8 mouse cellular contexts compared by ENCODE assay signal in the genomic region with DNA sequence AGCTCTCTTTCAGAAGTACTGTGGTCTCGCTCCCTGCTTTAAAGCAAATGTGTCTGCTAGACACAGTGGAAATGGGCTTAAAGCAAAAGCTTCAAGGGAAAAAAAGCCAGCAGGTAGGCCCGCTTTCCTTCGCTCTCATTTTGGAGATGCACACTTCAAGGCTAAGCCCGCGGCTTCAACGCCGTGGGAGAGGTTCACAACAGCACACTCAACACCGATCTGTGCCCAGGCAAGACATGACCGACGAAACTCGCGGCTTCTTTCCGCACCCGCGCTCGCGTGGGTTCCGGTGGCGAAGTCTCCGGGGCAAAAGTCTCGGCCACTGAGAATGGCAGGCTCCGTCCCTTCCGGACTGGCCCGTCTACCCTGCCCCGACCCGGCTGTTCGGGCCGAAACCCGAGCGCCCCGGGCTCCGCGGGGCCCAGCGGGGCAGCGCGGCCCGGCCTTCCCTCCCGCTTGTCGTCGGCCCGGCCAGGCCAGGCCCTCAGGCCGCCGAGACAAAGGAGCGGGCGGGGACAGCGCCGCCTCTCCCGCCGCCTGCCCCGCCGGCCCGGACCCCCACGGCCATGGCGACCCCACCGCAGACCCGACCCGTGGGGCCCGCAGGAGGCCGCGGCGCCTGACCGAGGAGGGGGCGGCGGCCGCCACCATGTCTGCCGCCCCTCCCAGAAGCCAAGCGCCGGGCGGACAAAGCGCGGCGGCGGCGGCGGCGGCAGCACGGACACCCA. TPM values are rescaled to one million over a fixed set of nuclear protein-coding genes. Genes with fewer than 3 reads are reported as not detected.
DNase-seq lines count a peak whose midpoint lies in the region; ATAC-seq and TF ChIP-seq lines count a peak whose summit lies in the region.

No protein-coding gene starts in this region.

- no peak for TF ChIP-seq CTCF in spleen, adult 2 months (IDR thresholded peaks at IDR 0.05; ENCODE audit: extremely low read depth, insufficient read depth, insufficient read length, insufficient replicate concordance)

- H3K27me3 ChIP-seq in intestine, embryonic 14.5 days (replicated peaks; ENCODE audit: control insufficient read depth, insufficient read depth, low read length): no peaks in the 10 kb centered on the region
- no peaks in the 10 kb centered on the region for H3K27me3 ChIP-seq in limb, embryonic 13.5 days
- H3K27me3 ChIP-seq in midbrain, embryonic 13.5 days: no peaks in the 10 kb centered on the region
- H3K27me3 ChIP-seq in spleen, adult 2 months (ENCODE audit: control insufficient read depth, insufficient read depth, low read length): no peaks in the 10 kb centered on the region

- peak; percentile 53 for DNase-seq in embryo, embryonic 10 days (ENCODE audit: low spot score)
- DNase-seq in embryo, embryonic 9.5 days (ENCODE audit: extremely low spot score): no peak
- DNase-seq in cerebellum, adult 8-10 months: peak; percentile 44
- DNase-seq in frontal cortex, postnatal 36 days (ENCODE audit: low spot score in 2 of 2): peak; percentile 31 to 43
- DNase-seq in intestine, embryonic 14.5 days (ENCODE audit: low spot score): peak; percentile 80
- peak; percentile 29 to 48 for DNase-seq in spleen, adult 2 months (ENCODE audit: low read depth in 1 of 2, low spot score in 2 of 2)

- H3K36me3 ChIP-seq in intestine, embryonic 14.5 days (ENCODE audit: control insufficient read depth, insufficient read depth, low read length): peaks cover 2% of the 10 kb centered on the region; the same call in 1 of the 2 replicates
- peaks cover 19% of the 10 kb centered on the region for H3K36me3 ChIP-seq in limb, embryonic 13.5 days
- peaks cover 8% of the 10 kb centered on the region for H3K36me3 ChIP-seq in midbrain, embryonic 13.5 days
- H3K36me3 ChIP-seq in spleen, adult 2 months (ENCODE audit: control insufficient read depth, insufficient read depth, low read length): no peaks in the 10 kb centered on the region; the same call in 1 of the 2 replicates

- under 1% methylated on average over 75 of the region's 77 CpGs for WGBS in intestine, embryonic 14.5 days
- WGBS in limb, embryonic 13.5 days: under 1% methylated on average over 57 of the region's 77 CpGs
- under 1% methylated on average over 71 of the region's 77 CpGs for WGBS in midbrain, embryonic 13.5 days
- under 1% methylated on average over 73 of the region's 77 CpGs for WGBS in spleen, adult 2 months

- no peak for TF ChIP-seq POLR2A in spleen, adult 2 months (IDR thresholded peaks at IDR 0.05; ENCODE audit: low read depth, low read length)

- peak overlapping the region; percentile 93 for H3K4me2 ChIP-seq in intestine, embryonic 14.5 days (ENCODE audit: low read length)
- H3K4me2 ChIP-seq in limb, embryonic 13.5 days (replicated peaks): peak overlapping the region; percentile 77
- peak overlapping the region; percentile 86 for H3K4me2 ChIP-seq in midbrain, embryonic 13.5 days (replicated peaks)

- H3K9me3 ChIP-seq in intestine, embryonic 14.5 days (ENCODE audit: control insufficient read depth, low read length): no peaks in the 10 kb centered on the region
- peaks cover 4% of the 10 kb centered on the region; the same call in 1 of the 2 replicates for H3K9me3 ChIP-seq in limb, embryonic 13.5 days
- H3K9me3 ChIP-seq in midbrain, embryonic 13.5 days: no peaks in the 10 kb centered on the region

- peak overlapping the region; percentile 96 for H3K4me3 ChIP-seq in intestine, embryonic 14.5 days (ENCODE audit: low read depth, low read length)
- peak overlapping the region; percentile 93 for H3K4me3 ChIP-seq in limb, embryonic 13.5 days
- peak overlapping the region; percentile 89 for H3K4me3 ChIP-seq in midbrain, embryonic 13.5 days (replicated peaks)
- H3K4me3 ChIP-seq in spleen, adult 2 months (ENCODE audit: extremely low read depth, insufficient read depth, insufficient read length): peak overlapping the region; percentile 78

- peak overlapping the region; percentile 98 for H3K9ac ChIP-seq in intestine, embryonic 14.5 days (ENCODE audit: low read length)
- peak overlapping the region; percentile 100 for H3K9ac ChIP-seq in limb, embryonic 13.5 days
- H3K9ac ChIP-seq in midbrain, embryonic 13.5 days (replicated peaks): peak overlapping the region; percentile 97

- H3K4me1 ChIP-seq in intestine, embryonic 14.5 days (replicated peaks; ENCODE audit: control insufficient read depth, insufficient read depth, low read length): peaks cover 18% of the 10 kb centered on the region
- peaks cover 29% of the 10 kb centered on the region for H3K4me1 ChIP-seq in limb, embryonic 13.5 days
- peaks cover 47% of the 10 kb centered on the region for H3K4me1 ChIP-seq in midbrain, embryonic 13.5 days (replicated peaks)
- H3K4me1 ChIP-seq in spleen, adult 2 months (ENCODE audit: control insufficient read depth, insufficient read depth, insufficient read length): peaks cover 2% of the 10 kb centered on the region; the same call in 1 of the 2 replicates

- peak overlapping the region; percentile 100 for H3K27ac ChIP-seq in intestine, embryonic 14.5 days (ENCODE audit: low read depth)
- peak overlapping the region; percentile 100 for H3K27ac ChIP-seq in limb, embryonic 13.5 days
- peak overlapping the region; percentile 100 for H3K27ac ChIP-seq in midbrain, embryonic 13.5 days
- peak overlapping the region; percentile 100 for H3K27ac ChIP-seq in spleen, adult 2 months (ENCODE audit: insufficient read depth, low read length)

- peak; percentile 67 for ATAC-seq in intestine, embryonic 14.5 days (replicated peaks; ENCODE audit: low FRiP score, low TSS enrichment, low read depth)
- ATAC-seq in limb, embryonic 13.5 days (ENCODE audit: low FRiP score, low read depth): peak; percentile 55
- peak; percentile 78 for ATAC-seq in midbrain, embryonic 13.5 days

RNA-seq across cellular contexts. Expression of gene Gabpb1, which starts 1.5 kb away (rescaled TPM):
- polyA plus RNA-seq in intestine, embryonic 14.5 days (2014; fragmentation: Nextera tagmentation; extraction: Ambion mirVana): 46.5 and 47.2 TPM in 2 replicates
- 68.2 and 69.6 TPM in 2 replicates for polyA plus RNA-seq in limb, embryonic 13.5 days (2015; fragmentation: Nextera tagmentation; extraction: Ambion mirVana)
- 60.7 and 62.1 TPM in 2 replicates for polyA plus RNA-seq in midbrain, embryonic 13.5 days (2015; fragmentation: Nextera tagmentation; extraction: Ambion mirVana)
- polyA plus RNA-seq in spleen, adult 2 months (2012; rRNA removed): 7.4 and 8.4 TPM in 2 replicates

RNA-seq across cellular contexts. Expression of gene Usp8, which starts 32.5 kb away (rescaled TPM):
- polyA plus RNA-seq in intestine, embryonic 14.5 days (2014; fragmentation: Nextera tagmentation; extraction: Ambion mirVana): 36.9 and 42.0 TPM in 2 replicates
- polyA plus RNA-seq in limb, embryonic 13.5 days (2015; fragmentation: Nextera tagmentation; extraction: Ambion mirVana): 36.6 and 38.6 TPM in 2 replicates
- 28.6 and 28.7 TPM in 2 replicates for polyA plus RNA-seq in midbrain, embryonic 13.5 days (2015; fragmentation: Nextera tagmentation; extraction: Ambion mirVana)
- polyA plus RNA-seq in spleen, adult 2 months (2012; rRNA removed): 9.2 and 10.3 TPM in 2 replicates

RNA-seq across cellular contexts. Expression of gene Hdc, which starts 55.5 kb away (rescaled TPM):
- 1.2 and 1.6 TPM in 2 replicates for polyA plus RNA-seq in intestine, embryonic 14.5 days (2014; fragmentation: Nextera tagmentation; extraction: Ambion mirVana)
- 3.9 and 5.0 TPM in 2 replicates for polyA plus RNA-seq in limb, embryonic 13.5 days (2015; fragmentation: Nextera tagmentation; extraction: Ambion mirVana)
- 0.58 and 0.97 TPM in 2 replicates for polyA plus RNA-seq in midbrain, embryonic 13.5 days (2015; fragmentation: Nextera tagmentation; extraction: Ambion mirVana)
- polyA plus RNA-seq in spleen, adult 2 months (2012; rRNA removed): 3.2 and 4.6 TPM in 2 replicates
